Mouse (Mus musculus): ENCODE measurements around the gene Adgrv1. TPM values are rescaled to one million over a fixed set of nuclear protein-coding genes. Genes with fewer than 3 reads are reported as not detected.

Adgrv1 gene
- polyA plus RNA-seq, 1 experiment from 2014 or later, result 1.5 TPM

GRCm38 (mm10) chr13:81236758-81237395 lies 396.1 kb downstream of the Adgrv1 start:
- no peak for ATAC-seq (ENCODE audit: insufficient number of reproducible peaks, low FRiP score)
- WGBS, result 59% methylated on average over 3 of the region's 3 CpGs
- Histone ChIP-seq H3K27ac (ENCODE audit: poor library complexity, severe bottlenecking) (no peak overlapping the region), H3K27me3 (replicated peaks) (no peaks in the 10 kb centered on the region), H3K4me2 (no peak overlapping the region), H3K36me3 (no peaks in the 10 kb centered on the region), H3K4me3 (no peak overlapping the region), H3K9ac (no peak overlapping the region), H3K9me3 (replicated peaks) (no peaks in the 10 kb centered on the region), H3K4me1 (replicated peaks) (no peaks in the 10 kb centered on the region)

- Histone ChIP-seq H3K4me3 (no peak overlapping the region), H3K4me2 (no peak overlapping the region), H3K36me3 (no peaks in the 10 kb centered on the region), H3K9ac (no peak overlapping the region), H3K4me1 (replicated peaks) (no peaks in the 10 kb centered on the region), H3K27me3 (replicated peaks) (no peaks in the 10 kb centered on the region), H3K27ac (ENCODE audit: poor library complexity, severe bottlenecking) (no peak overlapping the region), H3K9me3 (replicated peaks) (no peaks in the 10 kb centered on the region)
- WGBS, result 63% methylated on average over 2 of the region's 2 CpGs
- ATAC-seq (ENCODE audit: insufficient number of reproducible peaks, low FRiP score), result no peak
Observed at GRCm38 (mm10) chr13:81234031-81234430, 398.9 kb downstream of the Adgrv1 start.

GRCm38 (mm10) chr13:81232839-81233238 lies 400.1 kb downstream of the Adgrv1 start:
- Histone ChIP-seq H3K27ac (ENCODE audit: poor library complexity, severe bottlenecking) (no peak overlapping the region), H3K4me2 (no peak overlapping the region), H3K36me3 (no peaks in the 10 kb centered on the region), H3K9me3 (replicated peaks) (no peaks in the 10 kb centered on the region), H3K4me3 (no peak overlapping the region), H3K4me1 (replicated peaks) (no peaks in the 10 kb centered on the region), H3K9ac (no peak overlapping the region), H3K27me3 (replicated peaks) (no peaks in the 10 kb centered on the region)
- no peak for ATAC-seq (ENCODE audit: insufficient number of reproducible peaks, low FRiP score)

- Histone ChIP-seq H3K27ac (ENCODE audit: poor library complexity, severe bottlenecking) (no peak overlapping the region; the same call in 1 of the 2 replicates), H3K4me3 (no peak overlapping the region), H3K9me3 (replicated peaks) (no peaks in the 10 kb centered on the region), H3K36me3 (no peaks in the 10 kb centered on the region), H3K27me3 (replicated peaks) (no peaks in the 10 kb centered on the region), H3K4me2 (no peak overlapping the region), H3K4me1 (replicated peaks) (no peaks in the 10 kb centered on the region), H3K9ac (no peak overlapping the region)
- WGBS, result 48% methylated on average over 4 of the region's 4 CpGs
- ATAC-seq (ENCODE audit: insufficient number of reproducible peaks, low FRiP score), result peak; percentile 45; the same call in 1 of the 2 replicates
Observed at GRCm38 (mm10) chr13:81230161-81230560, 402.8 kb downstream of the Adgrv1 start.

GRCm38 (mm10) chr13:81223768-81224167 lies 409.2 kb downstream of the Adgrv1 start:
- no peak for ATAC-seq (ENCODE audit: insufficient number of reproducible peaks, low FRiP score)
- 81% methylated on average over 3 of the region's 3 CpGs for WGBS
- no peak overlapping the region for H3K4me2 ChIP-seq

GRCm38 (mm10) chr13:81222377-81222776 lies 410.6 kb downstream of the Adgrv1 start:
- H3K9ac ChIP-seq, result no peak overlapping the region
- no peaks in the 10 kb centered on the region for H3K27me3 ChIP-seq (replicated peaks)
- 91% methylated on average over 1 of the region's 1 CpGs for WGBS
- H3K4me1 ChIP-seq (replicated peaks), result no peaks in the 10 kb centered on the region
- no peak for ATAC-seq (ENCODE audit: insufficient number of reproducible peaks, low FRiP score)
- H3K4me3 ChIP-seq, result no peak overlapping the region
- no peaks in the 10 kb centered on the region for H3K9me3 ChIP-seq (replicated peaks)
- no peak overlapping the region for H3K4me2 ChIP-seq
- H3K27ac ChIP-seq (ENCODE audit: poor library complexity, severe bottlenecking), result no peak overlapping the region
- no peaks in the 10 kb centered on the region for H3K36me3 ChIP-seq

More at GRCm38 (mm10) chr13:81223768-81224167, 409.2 kb downstream of the Adgrv1 start:
- H3K4me1 ChIP-seq (replicated peaks), result no peaks in the 10 kb centered on the region
- no peak overlapping the region for H3K9ac ChIP-seq
- H3K27ac ChIP-seq (ENCODE audit: poor library complexity, severe bottlenecking), result no peak overlapping the region
- no peaks in the 10 kb centered on the region for H3K27me3 ChIP-seq (replicated peaks)
- H3K4me3 ChIP-seq, result no peak overlapping the region
- no peaks in the 10 kb centered on the region for H3K9me3 ChIP-seq (replicated peaks)
- H3K36me3 ChIP-seq, result no peaks in the 10 kb centered on the region

GRCm38 (mm10) chr13:81211436-81211835 lies 421.5 kb downstream of the Adgrv1 start:
- 39% methylated on average over 1 of the region's 1 CpGs for WGBS
- no peak for ATAC-seq (ENCODE audit: insufficient number of reproducible peaks, low FRiP score)
- Histone ChIP-seq H3K4me2 (no peak overlapping the region), H3K9me3 (replicated peaks) (no peaks in the 10 kb centered on the region), H3K27ac (ENCODE audit: poor library complexity, severe bottlenecking) (no peak overlapping the region), H3K4me1 (replicated peaks) (no peaks in the 10 kb centered on the region), H3K27me3 (replicated peaks) (no peaks in the 10 kb centered on the region), H3K36me3 (no peaks in the 10 kb centered on the region), H3K4me3 (no peak overlapping the region), H3K9ac (no peak overlapping the region)

- Histone ChIP-seq H3K4me1 (replicated peaks) (no peaks in the 10 kb centered on the region), H3K4me2 (no peak overlapping the region), H3K4me3 (no peak overlapping the region), H3K36me3 (no peaks in the 10 kb centered on the region), H3K27me3 (replicated peaks) (no peaks in the 10 kb centered on the region), H3K9me3 (replicated peaks) (no peaks in the 10 kb centered on the region), H3K9ac (no peak overlapping the region), H3K27ac (ENCODE audit: poor library complexity, severe bottlenecking) (no peak overlapping the region)
- no peak for ATAC-seq (ENCODE audit: insufficient number of reproducible peaks, low FRiP score)
- 87% methylated on average over 2 of the region's 2 CpGs for WGBS
Observed at GRCm38 (mm10) chr13:81210516-81210915, 422.4 kb downstream of the Adgrv1 start.

- Histone ChIP-seq H3K36me3 (no peaks in the 10 kb centered on the region), H3K4me3 (no peak overlapping the region), H3K4me1 (replicated peaks) (no peaks in the 10 kb centered on the region), H3K9ac (no peak overlapping the region), H3K27ac (ENCODE audit: poor library complexity, severe bottlenecking) (no peak overlapping the region), H3K4me2 (no peak overlapping the region), H3K9me3 (replicated peaks) (no peaks in the 10 kb centered on the region), H3K27me3 (replicated peaks) (no peaks in the 10 kb centered on the region)
- ATAC-seq (ENCODE audit: insufficient number of reproducible peaks, low FRiP score), result no peak
- 73% methylated on average over 3 of the region's 3 CpGs for WGBS
Observed at GRCm38 (mm10) chr13:81209815-81210214, 423.1 kb downstream of the Adgrv1 start.

GRCm38 (mm10) chr13:81208106-81208613 lies 424.8 kb downstream of the Adgrv1 start:
- WGBS, result 46% methylated on average over 1 of the region's 1 CpGs
- no peak overlapping the region for H3K4me2 ChIP-seq
- no peak overlapping the region for H3K4me3 ChIP-seq
- no peak overlapping the region for H3K9ac ChIP-seq
- H3K27ac ChIP-seq (ENCODE audit: poor library complexity, severe bottlenecking), result no peak overlapping the region
- no peaks in the 10 kb centered on the region for H3K27me3 ChIP-seq (replicated peaks)
- H3K9me3 ChIP-seq (replicated peaks), result no peaks in the 10 kb centered on the region
- ATAC-seq (ENCODE audit: insufficient number of reproducible peaks, low FRiP score), result no peak
- H3K36me3 ChIP-seq, result no peaks in the 10 kb centered on the region
- no peaks in the 10 kb centered on the region for H3K4me1 ChIP-seq (replicated peaks)

- ATAC-seq (ENCODE audit: insufficient number of reproducible peaks, low FRiP score), result no peak
Observed at GRCm38 (mm10) chr13:81181966-81182908, 450.7 kb downstream of the Adgrv1 start.

More at GRCm38 (mm10) chr13:81181966-81182908, 450.7 kb downstream of the Adgrv1 start:
- WGBS, result 65% methylated on average over 12 of the region's 12 CpGs
- Histone ChIP-seq H3K27ac (ENCODE audit: poor library complexity, severe bottlenecking) (no peak overlapping the region), H3K4me1 (replicated peaks) (no peaks in the 10 kb centered on the region), H3K27me3 (replicated peaks) (no peaks in the 10 kb centered on the region), H3K4me3 (no peak overlapping the region), H3K36me3 (no peaks in the 10 kb centered on the region), H3K9me3 (replicated peaks) (no peaks in the 10 kb centered on the region), H3K4me2 (no peak overlapping the region), H3K9ac (no peak overlapping the region)
